Mouse (Mus musculus) embryonic fibroblast, embryonic 13.5 days (primary cell): ENCODE data around the gene Radil. TPM values are rescaled to one million over a fixed set of nuclear protein-coding genes. Genes with fewer than 3 reads are reported as not detected.
A peak's percentile ranks its signal among the peaks of the same experiment; 100 is the strongest.

Experiments used
- H3K27ac ChIP-seq: 2 replicates; pipeline ENCODE4 v1.5.1; 2012; ENCODE audit warnings: low read length, control low read depth, inconsistent platforms; ENCODE audit not compliant: insufficient read depth
- H3K4me1 ChIP-seq: 2 replicates; pipeline ENCODE4 v1.6.1; 2011; ENCODE audit warnings: low read length; ENCODE audit not compliant: control insufficient read depth, insufficient read depth
- H3K4me3 ChIP-seq: 2 replicates; pipeline ENCODE4 v1.5.1; 2011; ENCODE audit warnings: mild to moderate bottlenecking, control low read depth, low read length; ENCODE audit not compliant: insufficient read depth
- CTCF ChIP-seq: IDR thresholded peaks from 2 replicates; pipeline ENCODE4 v1.5.1; 2011; ENCODE audit warnings: mild to moderate bottlenecking, control low read depth, low read length, moderate library complexity, borderline replicate concordance; ENCODE audit not compliant: insufficient read depth
- POLR2A ChIP-seq: IDR thresholded peaks from 2 replicates; pipeline ENCODE4 v1.6.1; 2011; ENCODE audit warnings: low read depth, mild to moderate bottlenecking, control low read depth, low read length, moderate library complexity
- polyA plus RNA-seq: library from polyadenylated mRNA; stranded (reverse); fragments of >200 nt; gene quantifications from 2 replicates; pipeline ENCODE4 v1.2.4, GENCODE M21; 2011; ENCODE audit warnings: low read depth; ENCODE audit not compliant: missing spikeins, insufficient read length

The Radil gene
- polyA plus RNA-seq, 1 experiment, result 7.4 TPM

GRCm38 (mm10) chr5:142546344-142546743, 4.6 kb downstream of the Radil start:
- no peak for TF ChIP-seq POLR2A
- no peak for TF ChIP-seq CTCF
- H3K27ac ChIP-seq, result no peak overlapping the region
- peaks cover 32% of the 10 kb centered on the region for H3K4me1 ChIP-seq
- H3K4me3 ChIP-seq, result no peak overlapping the region

- TF ChIP-seq POLR2A (no peak), CTCF (no peak)
- H3K27ac ChIP-seq, result peak overlapping the region; percentile 66
- no peak overlapping the region for H3K4me3 ChIP-seq
- H3K4me1 ChIP-seq, result peaks cover 32% of the 10 kb centered on the region
These were observed 5.7 kb downstream of the Radil start for GRCm38 (mm10) chr5:142545014-142545795.

- TF ChIP-seq CTCF, result no peak
- Histone ChIP-seq H3K27ac (no peak overlapping the region), H3K4me1 (no peaks in the 10 kb centered on the region)
These were observed 13.6 kb downstream of the Radil start for GRCm38 (mm10) chr5:142537286-142537685.

DNA sequence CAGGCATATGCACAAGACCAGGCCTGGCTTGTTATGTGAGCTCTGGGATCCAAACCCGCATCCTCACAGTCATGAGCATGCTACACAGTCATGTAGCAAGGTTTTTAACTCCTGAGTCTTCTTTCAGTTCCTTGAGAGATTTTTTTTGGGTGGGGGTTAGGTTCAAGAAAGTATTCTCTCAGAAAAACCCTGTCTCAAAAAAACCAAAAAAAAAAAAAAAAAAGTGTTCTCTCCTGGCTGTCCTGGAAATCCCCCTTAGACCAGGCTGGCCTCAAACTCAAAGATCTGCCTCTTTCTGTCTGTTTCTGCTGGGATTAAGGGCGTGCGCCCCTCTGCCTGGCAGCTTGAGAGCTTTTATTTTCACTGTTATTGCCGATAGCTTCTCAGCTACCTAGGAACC, 15.5 kb downstream of the Radil start:
- no peak for TF ChIP-seq POLR2A
- no peak overlapping the region for H3K4me3 ChIP-seq
- H3K27ac ChIP-seq, result no peak overlapping the region
- H3K4me1 ChIP-seq, result no peaks in the 10 kb centered on the region

More at GRCm38 (mm10) chr5:142537286-142537685, 13.6 kb downstream of the Radil start:
- H3K4me3 ChIP-seq, result no peak overlapping the region

DNA sequence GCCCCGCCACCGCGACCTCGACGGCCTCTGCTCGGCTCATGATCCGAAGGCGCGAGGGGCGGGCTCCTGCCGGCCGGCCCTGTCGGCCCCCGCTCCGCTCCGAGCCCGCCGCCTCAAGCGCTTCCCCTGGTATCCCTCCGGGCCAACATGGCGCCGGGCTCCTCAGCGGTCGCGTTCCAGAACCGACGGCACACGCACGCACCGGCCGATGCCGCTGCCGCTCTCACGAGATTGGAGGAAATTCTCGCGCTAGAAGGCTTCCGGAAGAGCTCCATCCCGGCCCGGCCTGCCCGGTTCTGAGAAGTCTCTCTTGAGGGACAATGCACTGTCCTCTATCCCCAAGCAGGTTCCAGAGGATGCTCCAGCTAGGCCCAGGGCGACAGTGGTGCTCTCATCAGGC, 21.0 kb downstream of the Radil start, which contains the start of gene Papolb:
Papolb (minus strand) TSS at position 162 of the 400 bp plus-strand sequence.
- no peak within 1 kb of the TSS for H3K4me3 ChIP-seq
- TF ChIP-seq CTCF (no peak), POLR2A (no peak)
- H3K4me1 ChIP-seq, result no peaks in the 10 kb centered on the region
- no peak within 1 kb of the TSS for H3K27ac ChIP-seq

- no peak overlapping the region for H3K27ac ChIP-seq
- no peaks in the 10 kb centered on the region for H3K4me1 ChIP-seq
- H3K4me3 ChIP-seq, result no peak overlapping the region
- no peak for TF ChIP-seq CTCF
- TF ChIP-seq POLR2A, result no peak
These were observed 26.0 kb downstream of the Radil start for GRCm38 (mm10) chr5:142524711-142525464.

DNA sequence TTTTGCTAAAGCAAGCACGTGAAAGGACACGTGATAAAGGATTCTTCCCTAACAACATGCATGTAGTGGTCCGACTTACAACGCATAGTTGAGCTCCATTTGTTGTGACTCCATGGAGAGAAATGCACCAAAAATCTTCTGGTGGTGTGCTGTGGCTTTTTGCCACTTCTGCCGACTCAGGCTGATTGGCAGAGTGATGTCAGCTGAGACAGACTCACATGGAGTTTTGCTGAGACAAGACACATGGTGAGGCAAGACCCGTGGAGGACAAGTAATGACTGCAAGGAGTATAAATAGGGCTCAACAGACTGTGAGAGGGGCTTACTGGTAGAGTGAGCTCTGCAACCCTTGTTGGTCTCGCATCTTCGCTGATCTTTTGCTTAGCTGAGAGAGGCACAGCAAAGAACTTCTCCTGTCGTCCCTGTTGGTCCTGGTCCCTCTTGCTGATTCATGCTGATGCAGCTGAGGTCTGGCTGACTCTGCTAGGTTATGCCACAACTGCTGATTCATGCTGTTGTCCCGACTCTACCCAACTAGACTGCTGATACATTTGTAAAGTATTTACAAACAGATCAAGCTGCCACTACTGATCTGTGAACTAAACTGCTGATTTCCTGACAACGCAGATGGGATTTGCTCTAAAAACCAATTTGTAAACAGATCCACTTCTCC, 29.6 kb downstream of the Radil start:
- H3K27ac ChIP-seq, result peak overlapping the region; percentile 25; the same call in 1 of the 2 replicates

GRCm38 (mm10) chr5:142520360-142520759, 30.5 kb downstream of the Radil start:
- Histone ChIP-seq H3K4me1 (no peaks in the 10 kb centered on the region), H3K27ac (no peak overlapping the region), H3K4me3 (no peak overlapping the region)
- TF ChIP-seq POLR2A (no peak), CTCF (no peak)

More for the DNA sequence above, 29.6 kb downstream of the Radil start:
- TF ChIP-seq POLR2A, result no peak
- Histone ChIP-seq H3K4me1 (no peaks in the 10 kb centered on the region), H3K4me3 (no peak overlapping the region)

- Histone ChIP-seq H3K4me3 (no peak overlapping the region), H3K4me1 (no peaks in the 10 kb centered on the region), H3K27ac (no peak overlapping the region)
- TF ChIP-seq CTCF (no peak), POLR2A (no peak)
These were observed 31.9 kb downstream of the Radil start for GRCm38 (mm10) chr5:142518973-142519372.

DNA sequence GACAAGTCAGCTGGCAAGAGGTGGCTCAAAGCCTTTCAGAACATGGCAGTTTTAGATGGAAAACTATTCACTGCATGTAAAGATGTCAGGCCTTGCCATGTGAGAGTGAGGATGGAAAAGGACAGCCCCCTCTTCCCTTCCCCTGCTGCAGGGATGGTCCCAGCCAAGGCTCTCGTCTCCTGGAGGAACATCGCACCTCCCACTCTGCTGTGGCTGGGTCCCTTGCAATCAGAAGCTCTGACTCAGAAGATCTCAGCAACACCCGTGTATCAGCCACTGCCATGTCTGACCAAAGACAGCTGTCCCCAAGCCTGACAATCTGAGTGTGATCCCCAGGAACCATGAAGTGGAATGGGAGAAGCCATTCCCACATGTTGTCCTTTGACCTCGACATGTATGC, 38.8 kb downstream of the Radil start:
- no peak overlapping the region for H3K27ac ChIP-seq
- no peaks in the 10 kb centered on the region for H3K4me1 ChIP-seq
- TF ChIP-seq CTCF (no peak), POLR2A (no peak)
- H3K4me3 ChIP-seq, result no peak overlapping the region

DNA sequence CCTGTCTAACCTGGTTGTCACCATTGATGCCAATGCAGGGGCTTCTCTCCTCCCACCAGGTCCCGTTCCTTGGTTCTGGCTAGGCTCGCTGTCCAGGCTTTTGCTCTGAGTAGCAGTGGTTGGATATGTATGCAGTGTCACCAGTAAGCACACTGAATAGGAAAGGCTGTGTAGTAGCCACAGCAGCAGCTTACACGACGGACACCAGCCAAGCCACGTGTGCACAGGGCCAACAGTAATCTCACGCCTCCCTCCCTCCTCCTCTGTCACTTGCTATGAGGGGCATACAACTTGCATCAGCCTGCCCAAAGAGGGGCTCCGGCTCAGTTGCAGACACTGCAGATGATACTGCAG, 40.9 kb downstream of the Radil start:
- Histone ChIP-seq H3K4me3 (no peak overlapping the region), H3K4me1 (no peaks in the 10 kb centered on the region), H3K27ac (no peak overlapping the region)
- TF ChIP-seq POLR2A (no peak), CTCF (no peak)
